1 mouse cellular context compared by ENCODE assay signal in the genomic region with DNA sequence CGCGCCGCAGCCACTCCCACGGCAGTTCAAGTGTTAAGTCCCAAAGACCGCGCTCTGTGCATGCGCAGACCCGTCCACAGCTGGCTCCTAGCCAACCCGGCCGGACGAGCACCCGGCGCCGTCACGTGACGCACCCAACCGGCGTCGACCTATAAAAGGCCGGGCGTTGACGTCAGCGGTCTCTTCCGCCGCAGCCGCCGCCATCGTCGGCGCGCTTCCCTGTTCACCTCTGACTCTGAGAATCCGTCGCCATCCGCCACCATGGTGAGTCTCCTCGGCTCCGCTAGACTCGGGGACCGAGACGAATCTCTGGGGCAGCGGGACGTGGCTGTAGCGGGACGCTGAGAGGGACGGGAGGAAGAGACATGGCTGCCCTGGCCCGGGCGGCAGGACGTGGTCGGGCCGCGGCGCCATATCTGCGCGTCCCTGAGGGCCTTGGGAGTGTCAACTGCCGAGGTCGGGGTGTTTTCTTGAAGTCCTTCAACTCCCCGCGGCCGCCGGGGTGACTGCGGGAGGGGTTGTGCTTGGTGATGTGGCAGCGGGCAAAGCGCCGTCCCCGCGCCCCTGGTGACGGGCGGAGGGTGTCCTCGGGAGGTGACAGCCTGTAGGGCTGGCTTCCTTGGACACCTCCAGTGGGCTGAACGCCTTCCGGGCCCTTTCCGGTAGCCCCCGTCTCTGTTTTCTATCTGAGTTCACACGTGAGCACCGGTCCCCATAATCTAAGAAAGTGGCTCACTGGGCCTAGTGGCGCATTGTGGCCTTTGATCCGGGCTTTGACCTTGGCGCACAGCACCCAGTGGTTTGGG.
A peak's percentile ranks its signal among the peaks of the same experiment; 100 is the strongest.
TF ChIP-seq lines count a peak whose summit lies in the region.

A gene (plus strand): TSS at position 166 of the 806 bp plus-strand sequence.

TF ChIP-seq in MEL, 35 proteins besides CTCF, POLR2A, EP300 and RAD21 (continued from another document):
- TF ChIP-seq NRF1 (IDR thresholded peaks at IDR 0.05; ENCODE audit: insufficient read depth, low read depth, low read length, poor library complexity, severe bottlenecking) (peak; percentile 88), POLR2AphosphoS2 (IDR thresholded peaks at IDR 0.05; ENCODE audit: low read length) (peak; percentile 98), BHLHE40 (IDR thresholded peaks at IDR 0.05; ENCODE audit: borderline replicate concordance, low read depth, low read length) (peak; percentile 87; the same call in 1 of the 2 replicates), GABPA (IDR thresholded peaks at IDR 0.05; ENCODE audit: low read depth, low read length) (no peak), UBTF (IDR thresholded peaks at IDR 0.05; ENCODE audit: borderline replicate concordance, insufficient read depth, low read depth, low read length) (no peak)
